Mouse (Mus musculus) adrenal gland (tissue): ENCODE data around the gene Lgi4.

Experiments used
- intact Hi-C: fragments of 180-260 bp; cut with DNase I; formaldehyde crosslinking; loops from one replicate; pipeline ENCODE4 v1.15.1; 2025

Lgi4 gene

DNA sequence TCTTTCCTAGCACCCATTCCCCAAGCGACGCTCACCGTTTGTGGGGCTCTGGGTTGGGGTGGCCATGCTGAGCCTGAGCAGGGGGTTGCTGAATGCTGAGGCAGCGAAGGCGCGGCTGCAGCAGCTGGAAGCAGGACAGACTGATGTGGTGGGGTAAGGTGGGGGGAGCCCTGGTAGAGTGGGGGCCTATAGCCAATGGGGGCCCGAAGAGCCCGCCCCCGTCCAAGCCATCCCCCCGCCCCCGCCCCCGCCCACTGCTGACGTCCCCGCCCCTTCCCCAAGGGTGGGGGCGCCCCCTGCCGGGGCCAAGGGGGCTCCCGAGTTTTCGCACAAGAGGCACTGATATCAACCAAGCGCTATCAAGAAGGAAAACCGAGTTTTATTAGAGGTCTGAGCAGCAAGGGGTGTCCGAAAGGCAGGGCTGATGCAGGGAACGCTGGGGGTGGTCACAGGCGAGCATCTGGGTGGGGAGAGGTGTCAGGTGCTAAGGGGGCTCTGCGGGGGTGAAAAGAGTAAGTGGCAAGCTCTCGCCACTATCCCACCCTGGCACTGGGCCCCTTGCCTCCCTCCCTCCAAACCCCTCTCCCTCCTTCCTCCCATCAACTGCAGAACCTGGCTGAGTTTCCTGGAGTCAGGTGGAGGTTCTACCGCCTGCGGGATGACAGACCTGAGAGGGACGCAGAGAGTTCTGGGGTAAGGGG, 7.7 kb upstream of the Lgi4 start, which contains the start of gene Fxyd7:
Fxyd7 (minus strand) TSS at position 147 of the 701 bp plus-strand sequence.
- intact Hi-C loops = no loop called here

- intact Hi-C loops = no loop called here
Measured at GRCm38 (mm10) chr7:31052251-31052635, 6.9 kb upstream of the Lgi4 start.

DNA sequence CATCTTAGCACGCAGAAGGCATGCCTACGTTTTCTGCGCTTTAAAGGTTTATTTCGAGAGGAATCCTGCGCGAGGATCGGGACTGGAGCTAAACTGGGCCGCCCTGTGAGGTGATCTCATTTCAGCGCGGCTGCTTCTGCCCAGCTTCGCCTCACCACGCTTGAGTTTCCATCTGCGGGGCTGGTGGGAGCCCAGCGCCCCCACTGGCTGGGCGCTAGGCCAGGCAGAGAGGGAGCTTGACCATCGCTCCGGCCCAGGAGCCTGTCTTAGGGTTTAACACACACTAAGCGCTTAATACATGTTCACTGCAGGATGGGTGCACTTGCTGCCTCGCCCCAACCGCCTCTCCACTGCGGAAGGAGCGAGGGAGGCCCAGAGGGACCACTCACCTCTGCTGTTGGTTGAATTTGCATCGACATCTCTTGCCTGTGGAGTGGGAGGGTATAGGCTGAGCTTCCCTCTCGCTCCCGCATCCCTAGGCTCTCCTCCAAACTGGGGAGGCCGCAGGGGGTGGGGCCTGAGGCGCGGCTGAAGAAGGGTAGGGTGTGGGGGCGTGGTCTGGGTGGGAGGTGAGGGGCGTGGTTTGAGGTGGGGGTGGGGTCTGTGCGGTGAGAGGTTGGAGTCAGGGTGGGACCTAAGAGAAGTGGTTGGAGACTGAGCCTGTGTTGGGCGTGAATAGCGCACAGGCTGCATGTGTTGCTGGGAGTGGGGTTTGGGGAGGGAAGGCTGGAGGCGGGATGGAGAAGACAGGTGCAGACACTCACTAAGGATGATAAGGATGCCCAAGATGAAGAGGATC, 6.3 kb upstream of the Lgi4 start:
- intact Hi-C loops = no loop called here

DNA sequence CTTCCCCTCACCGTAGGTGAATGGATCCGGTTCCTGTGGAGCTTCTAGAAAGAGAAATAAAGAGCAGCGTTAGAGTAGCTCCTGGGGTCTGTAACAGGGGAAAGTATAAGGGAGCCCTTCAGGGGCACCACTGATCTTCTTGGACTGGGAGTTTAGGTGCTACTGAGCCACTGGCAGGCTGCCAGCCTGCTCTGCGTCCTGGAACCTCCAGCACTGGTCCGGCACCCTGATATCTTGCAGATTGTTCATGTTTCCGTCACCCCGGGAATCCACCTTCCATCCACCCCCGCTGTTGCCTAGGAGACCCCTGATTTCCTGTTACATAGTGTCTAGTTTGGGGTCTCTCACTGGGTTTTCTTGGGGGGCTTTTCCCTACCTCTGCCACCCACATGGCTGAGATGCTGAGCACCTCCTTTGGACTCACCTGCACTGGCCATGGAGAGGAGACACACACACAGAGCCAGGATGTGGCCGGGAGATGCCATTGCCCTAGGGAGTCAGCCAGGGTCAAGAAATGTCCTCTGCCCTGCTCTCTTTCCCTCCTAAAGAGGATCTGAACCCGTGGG, 5.2 kb upstream of the Lgi4 start:
- intact Hi-C loops = no loop called here

GRCm38 (mm10) chr7:31054661-31055320, 4.4 kb upstream of the Lgi4 start:
- intact Hi-C loops = loop anchor here (5.0 kb wide), 1 partner anchor 43 kb away; no protein-coding TSS in a partner anchor

GRCm38 (mm10) chr7:31055354-31055824, 3.8 kb upstream of the Lgi4 start:
- intact Hi-C loops = loop anchor here (5.0 kb wide), 1 partner anchor 42 kb away; no protein-coding TSS in a partner anchor

DNA sequence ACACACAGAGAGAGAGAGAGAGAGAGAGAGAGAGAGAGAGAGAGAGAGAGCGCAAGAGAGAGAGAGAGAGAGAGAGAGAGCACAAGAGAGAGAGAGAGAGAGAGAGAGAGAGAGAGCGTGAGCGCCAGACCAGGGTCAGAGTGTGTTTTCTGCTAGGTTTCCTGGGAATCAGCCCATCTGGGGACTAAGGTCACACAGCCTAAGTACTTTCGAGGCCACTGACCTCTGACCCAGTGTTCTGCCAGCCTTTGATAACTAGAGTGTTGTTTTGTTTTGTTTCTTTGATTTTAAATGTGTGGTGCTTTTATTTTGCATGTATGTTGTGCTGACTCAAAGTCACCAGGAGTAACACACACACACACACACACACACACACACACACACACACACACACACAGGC, 3.3 kb upstream of the Lgi4 start:
- intact Hi-C loops = loop anchor here (5.0 kb wide), 1 partner anchor 41 kb away; no protein-coding TSS in a partner anchor

DNA sequence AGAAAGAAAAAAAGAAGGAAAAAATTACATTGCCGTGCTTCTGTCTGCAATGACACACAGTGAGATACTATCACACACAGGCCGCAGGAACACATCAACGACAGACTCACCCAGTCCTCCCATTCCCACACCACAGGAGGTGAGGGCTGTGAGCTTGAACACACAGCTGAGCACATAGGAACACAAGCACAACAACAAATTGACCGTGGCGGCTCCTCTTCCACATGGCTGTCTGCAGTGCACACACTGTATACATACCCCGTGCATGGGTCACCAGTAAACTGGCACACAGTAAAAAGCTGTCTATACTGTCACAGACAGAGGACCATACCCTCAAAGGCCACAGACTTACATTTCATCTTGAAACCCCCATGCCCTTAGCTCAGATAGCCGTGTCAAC, 2.7 kb upstream of the Lgi4 start:
- intact Hi-C loops = loop anchor here (5.0 kb wide), 1 partner anchor 41 kb away; no protein-coding TSS in a partner anchor

- intact Hi-C loops = loop anchor here (5.0 kb wide), 1 partner anchor 40 kb away; no protein-coding TSS in a partner anchor
Measured at GRCm38 (mm10) chr7:31057071-31057470, 2.1 kb upstream of the Lgi4 start, which contains the start of gene Fxyd1. Gene Fxyd1 (minus strand): TSS chr7:31057199.

DNA sequence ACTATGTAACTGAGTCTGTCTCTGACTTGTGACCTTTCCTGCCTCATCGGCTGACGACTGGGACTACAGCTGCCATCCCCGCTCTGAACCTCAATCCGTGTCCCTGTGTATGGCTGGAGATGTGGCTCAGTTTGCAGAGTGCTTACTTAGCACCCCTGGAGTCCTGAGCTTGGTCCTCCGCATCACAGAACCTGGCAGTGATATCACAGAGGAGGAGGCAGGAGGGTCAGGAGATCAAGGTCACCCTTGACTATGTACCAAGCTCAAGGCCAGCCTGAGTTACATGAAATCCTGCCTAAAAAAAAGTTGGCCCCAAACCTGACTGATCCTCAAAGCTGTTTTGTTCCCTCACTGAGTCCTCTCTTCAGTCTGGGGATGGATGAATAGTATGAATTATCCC, 1.4 kb upstream of the Lgi4 start:
- intact Hi-C loops = loop anchor here (5.0 kb wide), 1 partner anchor 40 kb away; no protein-coding TSS in a partner anchor

DNA sequence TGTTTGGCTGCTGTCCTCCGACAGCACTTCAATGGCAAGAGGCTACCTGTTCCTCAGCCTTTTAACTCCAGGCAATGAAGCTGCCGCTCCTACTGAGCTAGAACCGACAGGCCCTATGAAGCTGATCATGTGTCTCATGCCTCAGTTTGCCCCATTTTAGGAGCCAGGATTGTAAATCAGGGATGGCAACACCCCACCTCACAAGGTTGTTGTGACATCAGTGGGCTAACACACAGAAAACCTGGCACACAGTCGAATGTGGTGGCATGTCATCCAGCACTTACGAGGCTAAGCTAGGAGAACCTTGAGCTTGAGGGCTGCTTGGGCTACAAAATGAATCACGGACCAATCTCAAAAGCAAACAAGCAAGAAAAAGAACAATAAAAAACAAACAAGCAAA, 931 bp upstream of the Lgi4 start:
- intact Hi-C loops = loop anchor here (5.0 kb wide), 1 partner anchor 39 kb away; no protein-coding TSS in a partner anchor

DNA sequence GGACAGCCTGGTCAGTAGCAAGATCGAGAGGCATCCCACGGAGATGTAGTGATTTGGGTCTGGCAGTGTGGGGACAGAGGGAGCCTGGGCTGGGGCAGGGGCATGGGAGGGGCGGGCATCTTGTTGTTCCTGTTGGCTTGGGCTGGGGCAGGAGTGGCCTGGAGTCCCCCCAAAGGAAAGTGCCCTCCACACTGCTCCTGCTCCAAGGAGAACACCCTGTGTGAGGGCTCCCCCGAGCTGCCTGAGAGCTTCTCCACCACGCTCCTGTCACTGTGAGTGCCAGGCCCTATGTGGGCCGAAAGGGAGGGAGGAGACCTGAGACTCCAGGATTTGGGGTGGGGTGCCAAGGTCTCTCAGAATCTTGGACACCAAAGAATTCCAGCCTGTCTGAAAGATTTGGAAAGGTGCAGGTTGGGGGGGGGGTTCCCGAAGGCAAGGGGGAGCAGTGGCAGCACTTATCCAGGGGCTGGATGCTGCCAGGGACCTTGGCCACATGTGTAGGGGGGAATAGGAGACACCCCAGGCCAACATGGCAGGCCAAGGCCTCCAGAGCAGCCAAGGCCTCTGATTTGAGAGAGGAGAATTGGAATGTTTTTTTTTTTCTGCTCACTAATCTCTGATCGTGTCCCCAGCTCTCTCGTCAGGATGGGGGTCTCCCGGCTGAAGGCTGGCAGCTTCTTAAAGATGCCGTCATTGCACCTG, 928 bp downstream of the Lgi4 start:
- intact Hi-C loops = loop anchor here (5.0 kb wide), 1 partner anchor 37 kb away; no protein-coding TSS in a partner anchor

DNA sequence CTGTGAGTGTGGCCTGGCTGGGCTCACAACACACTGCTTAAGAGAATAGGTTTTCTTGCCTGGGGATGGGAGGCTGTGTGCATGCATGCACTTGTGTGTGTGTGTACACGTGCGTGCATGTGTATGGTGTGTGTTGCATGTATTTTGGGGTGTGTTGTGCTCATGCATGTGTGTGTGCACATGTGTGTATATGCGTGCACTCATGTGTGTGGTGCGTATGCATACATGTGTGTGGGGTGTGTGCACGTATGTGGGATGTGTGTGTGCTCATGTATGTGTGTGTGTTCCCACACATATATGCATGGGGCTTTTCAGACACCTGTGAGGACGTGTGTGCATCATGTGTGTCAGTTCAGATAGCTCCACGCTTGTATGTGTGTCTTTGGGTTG, 1.5 kb downstream of the Lgi4 start:
- intact Hi-C loops = no loop called here

GRCm38 (mm10) chr7:31063074-31063560, 4.0 kb downstream of the Lgi4 start:
- intact Hi-C loops = no loop called here

DNA sequence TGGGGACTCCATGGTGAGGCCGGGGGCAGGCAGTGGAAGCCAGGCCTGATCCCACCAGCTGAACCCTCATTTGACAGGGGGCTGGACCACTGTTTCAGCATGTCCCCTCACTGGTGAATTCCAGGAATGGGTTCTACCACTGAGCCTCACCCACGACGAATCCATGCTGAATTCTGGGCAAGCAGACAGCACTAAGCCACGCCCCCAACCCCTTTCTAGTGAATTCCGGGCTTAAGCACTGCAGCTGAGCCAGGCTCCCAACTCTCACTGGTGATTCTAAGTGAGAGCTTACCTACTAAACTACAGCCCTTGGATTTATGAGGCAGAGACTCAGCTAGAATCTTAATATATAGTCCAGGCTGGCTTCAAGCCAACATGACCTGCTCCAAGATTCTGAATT, 8.7 kb downstream of the Lgi4 start:
- intact Hi-C loops = no loop called here

DNA sequence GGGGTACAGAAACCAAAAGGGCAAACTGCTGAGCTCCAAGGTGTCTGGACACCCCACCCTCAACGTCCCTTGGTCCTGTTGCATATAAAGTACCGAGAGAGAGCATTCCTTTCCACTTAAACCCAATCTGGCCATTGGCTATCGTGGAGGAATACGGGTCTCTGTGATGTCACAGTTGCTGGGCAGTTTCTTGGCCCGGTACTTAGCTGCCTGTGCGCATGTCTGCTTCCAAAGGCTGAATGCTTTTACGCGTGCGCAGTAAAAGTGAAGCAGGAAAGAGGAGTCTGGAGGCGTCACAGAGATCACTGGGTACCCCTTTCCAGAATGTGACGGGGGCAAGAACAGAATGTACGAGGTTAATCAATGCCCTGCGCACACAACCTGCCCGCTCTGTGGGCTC, 10.3 kb downstream of the Lgi4 start:
- intact Hi-C loops = no loop called here

DNA sequence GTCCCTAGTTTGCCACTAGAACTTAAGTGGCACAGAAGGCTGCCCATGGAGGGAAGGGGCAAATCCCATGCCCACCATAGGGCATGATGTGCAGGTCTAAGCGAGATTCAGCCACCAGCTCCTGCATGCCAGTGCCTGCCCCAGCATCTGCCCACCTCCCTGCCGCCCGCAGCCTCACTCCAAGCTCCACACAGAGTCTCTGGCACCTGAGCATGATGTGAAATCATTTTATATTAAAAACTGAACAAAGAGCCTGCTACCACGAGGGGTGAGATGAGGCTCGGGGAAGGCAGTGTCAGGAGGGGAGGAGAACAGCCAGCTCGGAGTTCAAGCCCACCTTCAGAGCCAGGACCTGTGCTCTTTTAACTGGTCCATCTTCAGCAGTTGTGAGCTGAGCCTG, 11.2 kb downstream of the Lgi4 start:
- intact Hi-C loops = loop anchor here (10.0 kb wide), 1 partner anchor 196 kb away; no protein-coding TSS in a partner anchor

- intact Hi-C loops = loop anchor here (10.0 kb wide), 1 partner anchor 198 kb away; no protein-coding TSS in a partner anchor
Measured at GRCm38 (mm10) chr7:31072326-31072725, 13.2 kb downstream of the Lgi4 start.

DNA sequence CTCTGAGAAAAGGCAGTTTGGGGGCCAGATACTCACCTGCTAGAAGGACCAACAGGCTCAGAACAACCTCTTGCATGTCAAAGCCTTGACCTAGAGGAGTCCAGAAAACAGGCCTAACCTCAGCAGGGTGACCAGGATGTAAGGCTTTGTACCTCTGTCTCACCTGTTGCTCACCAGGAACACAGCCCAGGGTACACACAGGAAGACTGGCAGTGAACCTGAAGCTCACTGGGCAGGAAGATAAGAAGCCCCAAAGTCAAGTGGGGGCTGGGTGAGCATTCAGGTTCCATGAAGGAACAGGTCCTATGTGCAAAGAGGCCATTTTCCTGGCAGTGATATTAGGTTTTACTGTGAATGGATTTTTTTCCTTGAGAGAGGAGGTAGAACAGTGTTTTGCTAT, 14.4 kb downstream of the Lgi4 start:
- intact Hi-C loops = loop anchor here (10.0 kb wide), 1 partner anchor 199 kb away; no protein-coding TSS in a partner anchor
